ENCODE assay signal across 16 mouse cellular contexts in genomic region chr1:90246035-90246434, GRCm38 (mm10). TPM values are rescaled to one million over a fixed set of nuclear protein-coding genes. Genes with fewer than 3 reads are reported as not detected.
DNase-seq lines count a peak whose midpoint lies in the region; ATAC-seq lines count a peak whose summit lies in the region.
"Had no signal": no experiment of that assay in that cellular context is flagged by ENCODE, and none has a peak within 500 bp of the region (broad histone marks: within the 10 kb centered on the region; RNA-seq: fewer than 3 reads in every experiment).

No protein-coding gene starts in this region.

- no peak overlapping the region for H3K4me3 ChIP-seq in hindbrain, embryonic 10.5 days
- no peak overlapping the region for H3K4me3 ChIP-seq in hindbrain, embryonic 14.5 days (replicated peaks; ENCODE audit: low read length)
- no peak overlapping the region for H3K4me3 ChIP-seq in midbrain, embryonic 13.5 days (replicated peaks)
- H3K4me3 ChIP-seq in midbrain, embryonic 16.5 days (ENCODE audit: low read depth, low read length) = no peak overlapping the region
- H3K4me3 ChIP-seq in liver, embryonic 13.5 days (replicated peaks) = no peak overlapping the region
- H3K4me3 ChIP-seq: forebrain, embryonic 13.5 days; intestine, embryonic 15.5 days; limb, embryonic 15.5 days; stomach, embryonic 15.5 days had no signal

- H3K4me2 ChIP-seq in hindbrain, embryonic 14.5 days (replicated peaks) = no peak overlapping the region
- H3K4me2 ChIP-seq in midbrain, embryonic 13.5 days (replicated peaks) = no peak overlapping the region
- no peak overlapping the region for H3K4me2 ChIP-seq in midbrain, embryonic 16.5 days (ENCODE audit: low read length)
- H3K4me2 ChIP-seq in liver, embryonic 13.5 days = no peak overlapping the region
- H3K4me2 ChIP-seq: forebrain, embryonic 13.5 days; intestine, embryonic 15.5 days; limb, embryonic 15.5 days; stomach, embryonic 15.5 days had no signal

- no peak for DNase-seq in hindbrain, embryonic 10.5 days (ENCODE audit: low spot score)
- no peak for DNase-seq in hindbrain, embryonic 14.5 days (ENCODE audit: low spot score)
- DNase-seq in liver, embryonic 13.5 days = no peak
- DNase-seq in layer of hippocampus, adult 9-11 months = no peak
- no peak for DNase-seq in cerebellum, postnatal 36 days
- DNase-seq: cerebellum, adult 2 months; gastrocnemius, postnatal 14 days; retina, postnatal 1 day; thymus, adult 18-20 months had no signal

- no peaks in the 10 kb centered on the region for H3K9me3 ChIP-seq in hindbrain, embryonic 10.5 days
- no peaks in the 10 kb centered on the region for H3K9me3 ChIP-seq in hindbrain, embryonic 14.5 days (ENCODE audit: control insufficient read depth, low read length)
- H3K9me3 ChIP-seq in midbrain, embryonic 13.5 days = no peaks in the 10 kb centered on the region
- no peaks in the 10 kb centered on the region for H3K9me3 ChIP-seq in midbrain, embryonic 16.5 days (replicated peaks; ENCODE audit: control insufficient read depth, low read length, poor library complexity, severe bottlenecking)
- H3K9me3 ChIP-seq in liver, embryonic 13.5 days (replicated peaks) = no peaks in the 10 kb centered on the region
- H3K9me3 ChIP-seq: forebrain, embryonic 13.5 days; intestine, embryonic 15.5 days; limb, embryonic 15.5 days; stomach, embryonic 15.5 days had no signal

- H3K36me3 ChIP-seq in hindbrain, embryonic 10.5 days = no peaks in the 10 kb centered on the region
- no peaks in the 10 kb centered on the region for H3K36me3 ChIP-seq in hindbrain, embryonic 14.5 days (replicated peaks; ENCODE audit: control insufficient read depth, insufficient read depth)
- no peaks in the 10 kb centered on the region for H3K36me3 ChIP-seq in midbrain, embryonic 13.5 days
- no peaks in the 10 kb centered on the region for H3K36me3 ChIP-seq in midbrain, embryonic 16.5 days (ENCODE audit: control insufficient read depth, insufficient read depth, low read length)
- no peaks in the 10 kb centered on the region for H3K36me3 ChIP-seq in liver, embryonic 13.5 days
- H3K36me3 ChIP-seq: intestine, embryonic 15.5 days; limb, embryonic 15.5 days; stomach, embryonic 15.5 days had no signal

- no peak overlapping the region for H3K9ac ChIP-seq in hindbrain, embryonic 14.5 days
- no peak overlapping the region for H3K9ac ChIP-seq in midbrain, embryonic 13.5 days (replicated peaks)
- H3K9ac ChIP-seq in midbrain, embryonic 16.5 days (ENCODE audit: low read depth, low read length) = no peak overlapping the region
- peak overlapping the region; percentile 66 for H3K9ac ChIP-seq in liver, embryonic 13.5 days
- H3K9ac ChIP-seq: forebrain, embryonic 13.5 days; intestine, embryonic 15.5 days; limb, embryonic 15.5 days; stomach, embryonic 15.5 days had no signal

- H3K27me3 ChIP-seq in hindbrain, embryonic 10.5 days (ENCODE audit: insufficient read depth, poor library complexity, severe bottlenecking) = peaks cover 7% of the 10 kb centered on the region; the same call in 1 of the 2 replicates
- H3K27me3 ChIP-seq in hindbrain, embryonic 14.5 days (ENCODE audit: control insufficient read depth, insufficient read depth, low read length) = no peaks in the 10 kb centered on the region
- no peaks in the 10 kb centered on the region for H3K27me3 ChIP-seq in midbrain, embryonic 13.5 days
- no peaks in the 10 kb centered on the region for H3K27me3 ChIP-seq in midbrain, embryonic 16.5 days (ENCODE audit: control insufficient read depth, insufficient read depth, low read depth, low read length)
- H3K27me3 ChIP-seq in liver, embryonic 13.5 days = 0 out of 2 replicates have a peak, but pooled peaks cover 4% of the 10 kb centered on the region
- H3K27me3 ChIP-seq: forebrain, embryonic 13.5 days; intestine, embryonic 15.5 days; limb, embryonic 15.5 days; stomach, embryonic 15.5 days had no signal

- peak overlapping the region; percentile 74 for H3K27ac ChIP-seq in hindbrain, embryonic 10.5 days
- no peak overlapping the region for H3K27ac ChIP-seq in hindbrain, embryonic 14.5 days
- H3K27ac ChIP-seq in midbrain, embryonic 13.5 days = no peak overlapping the region
- no peak overlapping the region for H3K27ac ChIP-seq in midbrain, embryonic 16.5 days (ENCODE audit: low read length)
- peak overlapping the region; percentile 98 for H3K27ac ChIP-seq in liver, embryonic 13.5 days
- H3K27ac ChIP-seq: forebrain, embryonic 13.5 days; intestine, embryonic 15.5 days; limb, embryonic 15.5 days; stomach, embryonic 15.5 days had no signal

- peaks cover 46% of the 10 kb centered on the region for H3K4me1 ChIP-seq in hindbrain, embryonic 10.5 days (replicated peaks)
- 0 out of 2 replicates have a peak, but pooled peaks cover 4% of the 10 kb centered on the region for H3K4me1 ChIP-seq in hindbrain, embryonic 14.5 days (replicated peaks; ENCODE audit: control insufficient read depth, insufficient read depth, low read length)
- H3K4me1 ChIP-seq in midbrain, embryonic 13.5 days (replicated peaks) = peaks cover 24% of the 10 kb centered on the region
- H3K4me1 ChIP-seq in midbrain, embryonic 16.5 days (ENCODE audit: control insufficient read depth, insufficient read depth, low read length) = no peaks in the 10 kb centered on the region
- H3K4me1 ChIP-seq in liver, embryonic 13.5 days (replicated peaks) = peaks cover 100% of the 10 kb centered on the region
- H3K4me1 ChIP-seq: stomach, embryonic 15.5 days had no signal

- no peak for ATAC-seq in hindbrain, embryonic 14.5 days (ENCODE audit: low FRiP score)
- 0 out of 2 replicates have a peak, but pooled peaks have one; percentile 36 for ATAC-seq in midbrain, embryonic 13.5 days
- no peak for ATAC-seq in midbrain, embryonic 16.5 days
- ATAC-seq in liver, embryonic 13.5 days (ENCODE audit: low read depth) = no peak
- ATAC-seq: forebrain, embryonic 13.5 days; intestine, embryonic 15.5 days; lung, postnatal 0 days had no signal

- WGBS in hindbrain, embryonic 10.5 days = 36% methylated on average over 8 of the region's 8 CpGs
- WGBS in hindbrain, embryonic 14.5 days = 22% methylated on average over 8 of the region's 8 CpGs
- WGBS in midbrain, embryonic 13.5 days = 25% methylated on average over 8 of the region's 8 CpGs
- 28% methylated on average over 8 of the region's 8 CpGs for WGBS in midbrain, embryonic 16.5 days
- 65% methylated on average over 8 of the region's 8 CpGs for WGBS in liver, embryonic 13.5 days (ENCODE audit: insufficient replicate concordance)

RNA-seq across cellular contexts. Expression of gene Ackr3, which starts 42.3 kb away (rescaled TPM):
- 19.2 and 22.3 TPM in 2 replicates for polyA plus RNA-seq in hindbrain, embryonic 10.5 days (2016; fragmentation: Nextera tagmentation; extraction: Ambion mirVana)
- 10.3 and 11.1 TPM in 2 replicates for polyA plus RNA-seq in hindbrain, embryonic 14.5 days (2014; fragmentation: Nextera tagmentation; extraction: Ambion mirVana)
- polyA plus RNA-seq in midbrain, embryonic 13.5 days (2015; fragmentation: Nextera tagmentation; extraction: Ambion mirVana) = 16.1 and 17.1 TPM in 2 replicates
- 10.4 and 10.9 TPM in 2 replicates for polyA plus RNA-seq in midbrain, embryonic 16.5 days (2015; fragmentation: Nextera tagmentation; extraction: Ambion mirVana)
- polyA plus RNA-seq in liver, embryonic 13.5 days (2015; fragmentation: Nextera tagmentation; extraction: Ambion mirVana) = 2.8 and 3.5 TPM in 2 replicates

Comparison
In these comparisons a context has a peak if more than half of its experiments do, and no peak if none do; other contexts are left out.
1. H3K27ac ChIP-seq: peak in hindbrain, embryonic 10.5 days (single experiment) and liver, embryonic 13.5 days (single experiment); none in hindbrain, embryonic 14.5 days (single experiment), midbrain, embryonic 13.5 days (single experiment) and midbrain, embryonic 16.5 days (single experiment).